Mouse (Mus musculus) lung, embryonic 15.5 days (tissue): Measurements from ENCODE around the gene Cryba2. TPM values are rescaled to one million over a fixed set of nuclear protein-coding genes. Genes with fewer than 3 reads are reported as not detected.

Experiments used
- ATAC-seq: fragments of 200-750 bp; cut with Nextera tagmentation; 2 replicates; pipeline ENCODE4 v1.8.0; 2017; ENCODE audit warnings: moderate number of reproducible peaks, borderline replicate concordance; ENCODE audit not compliant: low FRiP score, low TSS enrichment; ENCODE audit errors: extremely low read depth
- H3K27ac ChIP-seq: fragments of 300-500 bp; sonication (generic); 2 replicates; pipeline ENCODE4 v1.5.1; 2015; ENCODE audit warnings: moderate library complexity, mild to moderate bottlenecking, inconsistent platforms
- H3K27me3 ChIP-seq: fragments of 300-500 bp; sonication (generic); 2 replicates; pipeline ENCODE4 v1.6.1; 2015; ENCODE audit warnings: inconsistent platforms
- H3K36me3 ChIP-seq: fragments of 300-500 bp; sonication (generic); 2 replicates; pipeline ENCODE4 v1.6.1; 2015; ENCODE audit warnings: inconsistent platforms
- H3K4me1 ChIP-seq: fragments of 300-500 bp; sonication (generic); 2 replicates; pipeline ENCODE4 v1.6.1; 2015; ENCODE audit warnings: inconsistent platforms
- H3K4me2 ChIP-seq: fragments of 300-500 bp; sonication (generic); 2 replicates; pipeline ENCODE4 v1.6.1; 2015; ENCODE audit warnings: inconsistent platforms, mild to moderate bottlenecking, moderate library complexity
- H3K4me3 ChIP-seq: fragments of 300-500 bp; sonication (generic); 2 replicates; pipeline ENCODE4 v1.5.1; 2015; ENCODE audit warnings: mild to moderate bottlenecking, inconsistent platforms
- H3K9ac ChIP-seq: fragments of 300-500 bp; sonication (generic); 2 replicates; pipeline ENCODE4 v1.6.1; 2015; ENCODE audit warnings: inconsistent platforms
- H3K9me3 ChIP-seq: fragments of 300-500 bp; sonication (generic); 2 replicates; pipeline ENCODE4 v1.6.1; 2016; ENCODE audit warnings: inconsistent platforms
- WGBS: fragments of 180-500 bp; shearing (Covaris S2); methylation state at CpG from one replicate; pipeline ENCODE4 v1.1.7; 2015; 5-methylcytosine and 5-hydroxymethylcytosine counted together
- microRNA counts: library from miRNA; unstranded; fragments of <30 nt; microRNA quantifications from one replicate; lab custom pipeline; 2016
- microRNA-seq: library from miRNA; unstranded; fragments of <30 nt; microRNA quantifications from one replicate; pipeline ENCODE4, GENCODE M21; 2016
- polyA plus RNA-seq: library from polyadenylated mRNA; unstranded; fragments of >200 nt; fragmentation: Nextera tagmentation; extraction: Ambion mirVana; gene quantifications from 2 replicates; pipeline ENCODE4 v1.2.1, GENCODE M21; 2015

Gene Cryba2
- polyA plus RNA-seq, 1 experiment from 2014 or later: not detected

- H3K9me3 ChIP-seq: no peaks in the 10 kb centered on the region
- peaks cover 99% of the 10 kb centered on the region for H3K27me3 ChIP-seq
- no peaks in the 10 kb centered on the region for H3K36me3 ChIP-seq
- H3K4me1 ChIP-seq: peaks cover 30% of the 10 kb centered on the region
- H3K4me3 ChIP-seq: peak overlapping the region; percentile 57
- under 1% methylated on average over 74 of the region's 74 CpGs for WGBS
- peak overlapping the region; percentile 95 for H3K4me2 ChIP-seq
- no peak overlapping the region for H3K27ac ChIP-seq
- H3K9ac ChIP-seq: no peak overlapping the region
- ATAC-seq: no peak
These were observed 37.1 kb downstream of the Cryba2 start for GRCm38 (mm10) chr1:74855651-74856438.

DNA sequence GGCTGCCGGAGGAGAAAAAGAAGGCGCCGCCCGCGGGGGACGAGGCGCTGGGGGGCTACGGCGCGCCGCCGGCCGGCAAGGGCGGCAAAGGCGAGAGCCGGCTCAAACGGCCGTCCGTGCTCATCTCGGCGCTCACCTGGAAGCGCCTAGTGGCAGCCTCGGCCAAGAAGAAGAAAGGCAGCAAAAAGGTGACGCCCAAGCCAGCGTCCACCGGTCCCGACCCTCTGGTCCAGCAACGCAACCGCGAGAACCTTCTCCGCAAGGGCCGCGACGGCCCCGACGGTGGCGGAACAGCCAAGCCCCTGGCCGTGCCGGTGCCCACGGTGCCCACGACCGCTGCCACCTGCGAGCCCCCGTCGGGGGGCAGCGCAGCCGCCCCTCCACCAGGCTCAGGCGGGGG, 37.8 kb downstream of the Cryba2 start:
- Histone ChIP-seq H3K9ac (peak overlapping the region; percentile 6; the same call in 1 of the 2 replicates), H3K4me3 (peak overlapping the region; percentile 57), H3K36me3 (no peaks in the 10 kb centered on the region), H3K4me2 (peak overlapping the region; percentile 95), H3K4me1 (peaks cover 30% of the 10 kb centered on the region), H3K27me3 (peaks cover 99% of the 10 kb centered on the region), H3K27ac (no peak overlapping the region), H3K9me3 (no peaks in the 10 kb centered on the region)
- ATAC-seq: no peak; the same call in 1 of the 2 replicates
- under 1% methylated on average over 46 of the region's 48 CpGs for WGBS

DNA sequence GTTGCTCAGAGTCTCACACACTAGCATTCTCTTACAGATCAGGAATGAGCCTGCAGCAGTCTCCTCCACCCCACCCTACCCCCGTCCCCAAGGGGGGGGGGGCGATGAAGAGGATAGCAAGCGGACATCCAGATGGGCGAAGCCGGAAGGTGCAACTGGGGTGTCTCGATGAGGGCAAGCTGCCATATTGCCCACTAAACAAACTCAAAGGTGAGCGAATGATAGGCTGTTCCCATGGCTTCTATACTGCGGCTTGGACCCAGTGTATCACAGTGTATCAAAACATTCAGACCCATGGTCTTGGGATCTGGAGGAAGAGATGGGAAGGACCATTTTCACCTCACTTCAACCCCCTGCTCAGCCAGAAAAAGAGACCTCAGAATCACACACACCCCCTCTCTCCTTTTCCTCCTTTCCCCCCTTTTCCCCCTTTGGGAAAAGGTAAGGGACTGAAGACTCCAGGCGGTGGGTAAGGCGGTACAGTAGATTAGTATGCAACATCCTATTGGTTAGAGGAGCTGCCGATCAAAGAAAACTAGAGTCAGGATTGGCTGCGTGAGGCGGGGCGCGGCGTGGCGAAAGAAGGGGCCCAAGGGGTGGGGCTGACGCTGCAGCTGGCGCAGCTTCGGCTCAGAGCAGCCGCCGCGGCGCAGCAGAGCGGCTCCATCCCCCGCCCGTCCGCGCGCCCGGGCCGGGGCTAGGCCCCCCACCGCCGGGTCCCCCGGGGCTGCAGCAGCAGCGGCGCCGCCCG, 38.5 kb downstream of the Cryba2 start, which contains the start of gene Cdk5r2:
TSS of gene Cdk5r2 (plus strand) at position 629 of the 751 bp plus-strand sequence.
- Histone ChIP-seq H3K36me3 (no peaks in the 10 kb centered on the region), H3K9me3 (no peaks in the 10 kb centered on the region), H3K4me2 (peak within 1 kb of the TSS; percentile 95), H3K4me1 (peaks cover 30% of the 10 kb centered on the region), H3K27me3 (peaks cover 99% of the 10 kb centered on the region), H3K4me3 (peak within 1 kb of the TSS; percentile 57), H3K27ac (no peak within 1 kb of the TSS), H3K9ac (peak within 1 kb of the TSS; percentile 6; the same call in 1 of the 2 replicates)
- ATAC-seq: peak; percentile 87
- 3% methylated on average over 39 of the region's 39 CpGs for WGBS

- Histone ChIP-seq H3K9me3 (no peaks in the 10 kb centered on the region), H3K27ac (no peak overlapping the region), H3K4me2 (no peak overlapping the region), H3K9ac (no peak overlapping the region), H3K36me3 (no peaks in the 10 kb centered on the region), H3K4me3 (no peak overlapping the region), H3K27me3 (peaks cover 86% of the 10 kb centered on the region), H3K4me1 (peaks cover 18% of the 10 kb centered on the region)
- ATAC-seq: no peak
- 7% methylated on average over 6 of the region's 6 CpGs for WGBS
These were observed 41.8 kb downstream of the Cryba2 start for GRCm38 (mm10) chr1:74851001-74851775.

DNA sequence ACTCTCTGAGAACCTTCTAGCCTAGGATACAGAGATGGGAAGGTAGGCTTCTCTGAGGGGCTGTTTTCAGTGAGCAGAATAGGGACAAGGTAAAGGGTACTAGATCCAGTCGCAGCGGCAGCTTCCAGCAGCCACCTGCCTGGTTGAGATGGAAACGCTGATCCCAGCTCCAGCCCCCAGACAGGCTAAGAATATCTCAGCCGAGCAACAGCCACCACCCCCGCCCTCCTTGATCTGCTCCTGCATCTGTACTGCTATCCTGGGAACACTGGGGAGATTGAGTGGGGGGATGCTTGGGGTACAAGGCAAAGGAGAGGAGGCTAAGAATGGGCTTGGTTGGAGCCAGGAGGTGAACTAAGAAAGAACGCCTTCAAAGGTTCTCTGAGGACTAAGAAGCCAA, 42.7 kb downstream of the Cryba2 start:
- Histone ChIP-seq H3K4me2 (no peak overlapping the region), H3K27me3 (peaks cover 77% of the 10 kb centered on the region), H3K9ac (no peak overlapping the region), H3K9me3 (no peaks in the 10 kb centered on the region), H3K4me1 (peaks cover 9% of the 10 kb centered on the region), H3K27ac (no peak overlapping the region), H3K4me3 (no peak overlapping the region), H3K36me3 (no peaks in the 10 kb centered on the region)
- ATAC-seq: no peak
- 16% methylated on average over 6 of the region's 6 CpGs for WGBS

GRCm38 (mm10) chr1:74848946-74849345, 44.0 kb downstream of the Cryba2 start:
- H3K36me3 ChIP-seq: no peaks in the 10 kb centered on the region
- no peaks in the 10 kb centered on the region for H3K4me1 ChIP-seq
- no peaks in the 10 kb centered on the region for H3K9me3 ChIP-seq
- WGBS: 59% methylated on average over 5 of the region's 5 CpGs
- no peak overlapping the region for H3K27ac ChIP-seq
- peaks cover 64% of the 10 kb centered on the region for H3K27me3 ChIP-seq
- H3K9ac ChIP-seq: no peak overlapping the region
- H3K4me3 ChIP-seq: no peak overlapping the region
- H3K4me2 ChIP-seq: no peak overlapping the region
- no peak for ATAC-seq

DNA sequence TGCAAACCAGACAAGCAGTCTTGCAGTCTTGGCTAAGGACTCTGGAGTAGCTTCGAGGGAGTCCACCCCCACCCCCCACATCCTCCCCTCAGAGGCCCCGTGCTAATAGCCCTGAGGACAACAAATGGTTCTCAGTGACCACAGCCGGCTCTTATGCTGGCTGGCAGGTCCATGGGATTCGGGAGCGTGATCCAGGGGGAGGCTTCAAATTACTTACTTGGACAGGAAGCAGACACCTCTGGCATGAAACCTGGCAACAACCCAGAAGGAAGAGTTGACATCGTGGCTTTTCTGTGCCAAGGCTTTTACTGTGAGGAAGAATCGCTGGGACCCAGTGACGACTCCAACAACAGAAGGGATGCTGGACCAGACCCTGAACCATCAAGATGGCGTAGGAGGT, 46.6 kb downstream of the Cryba2 start:
- H3K27me3 ChIP-seq: peaks cover 41% of the 10 kb centered on the region
- 31% methylated on average over 9 of the region's 9 CpGs for WGBS
- no peak overlapping the region for H3K4me3 ChIP-seq
- no peak overlapping the region for H3K27ac ChIP-seq
- H3K4me2 ChIP-seq: no peak overlapping the region
- H3K9ac ChIP-seq: no peak overlapping the region
- no peaks in the 10 kb centered on the region for H3K9me3 ChIP-seq
- ATAC-seq: no peak
- no peaks in the 10 kb centered on the region for H3K4me1 ChIP-seq
- H3K36me3 ChIP-seq: no peaks in the 10 kb centered on the region

- Histone ChIP-seq H3K27ac (no peak overlapping the region), H3K4me2 (no peak overlapping the region), H3K4me1 (no peaks in the 10 kb centered on the region), H3K27me3 (peaks cover 10% of the 10 kb centered on the region), H3K36me3 (no peaks in the 10 kb centered on the region), H3K9ac (no peak overlapping the region), H3K4me3 (no peak overlapping the region), H3K9me3 (no peaks in the 10 kb centered on the region)
- no peak for ATAC-seq
- WGBS: 83% methylated on average over 5 of the region's 5 CpGs
These were observed 49.9 kb downstream of the Cryba2 start for GRCm38 (mm10) chr1:74843090-74843489.

MicroRNAs encoded within 50 kb of the gene (microRNA counts, 519-probe panel; counts per million panel counts)
- microRNA mmu-miR-375 (lab: Ali Mortazavi, UCI): 2,622 counts per million, percentile 62 among the panel's probes with 10 or more counts

Small RNA genes within 50 kb of the gene (microRNA-seq; reads per million reads assigned to microRNA genes)
- gene Mir375: 5,929 reads per million, percentile 92 among the genes with 10 or more reads in this experiment

Other genes with a start within 250 kb of the Cryba2 start
- gene Ttll4, start 231.4 kb downstream of the Cryba2 start, polyA plus RNA-seq: 15.9 and 16.5 TPM in 2 replicates
- 3.0 TPM in 2 replicates for gene Cyp27a1, start 179.6 kb downstream of the Cryba2 start, polyA plus RNA-seq
- 0.34 and 0.57 TPM in 2 replicates for gene Prkag3, start 143.9 kb downstream of the Cryba2 start, polyA plus RNA-seq
- 1.2 TPM in 2 replicates for gene Wnt6, start 121.3 kb downstream of the Cryba2 start, polyA plus RNA-seq
- gene Wnt10a, start 101.6 kb downstream of the Cryba2 start, polyA plus RNA-seq: 0.20 and 0.25 TPM in 2 replicates
- gene Cdk5r2, start 38.2 kb downstream of the Cryba2 start, polyA plus RNA-seq: not detected in 2 replicates
- gene Fev, start 7.7 kb downstream of the Cryba2 start, polyA plus RNA-seq: not detected in 2 replicates
- 0.81 and 0.97 TPM in 2 replicates for gene Cfap65, start 42.5 kb upstream of the Cryba2 start, polyA plus RNA-seq
- 0.06 and 0.07 TPM in 2 replicates for gene Ihh, start 58.5 kb upstream of the Cryba2 start, polyA plus RNA-seq
- gene Nhej1, start 232.1 kb upstream of the Cryba2 start, polyA plus RNA-seq: 9.1 and 10.4 TPM in 2 replicates
- 0.33 and 0.41 TPM in 2 replicates for gene Slc23a3, start 240.7 kb upstream of the Cryba2 start, polyA plus RNA-seq
- gene Cnppd1, start 249.6 kb upstream of the Cryba2 start, polyA plus RNA-seq: 36.5 and 41.6 TPM in 2 replicates
- 48.6 and 49.8 TPM in 2 replicates for gene Retreg2, start 249.6 kb upstream of the Cryba2 start, polyA plus RNA-seq